Mouse (Mus musculus): ENCODE measurements around the gene Lat2.

Lat2 gene

GRCm38 (mm10) chr5:134571730-134572507 is 42.9 kb downstream of the Lat2 start:
- peak; percentile 57 for DNase-seq (ENCODE audit: low spot score)

- DNase-seq (ENCODE audit: low spot score), result no peak
Observed at GRCm38 (mm10) chr5:134568964-134569491, 45.8 kb downstream of the Lat2 start.

- DNase-seq (ENCODE audit: low spot score), result no peak
Observed at GRCm38 (mm10) chr5:134568030-134568429, 46.8 kb downstream of the Lat2 start.

- DNase-seq (ENCODE audit: low spot score), result no peak
Observed at GRCm38 (mm10) chr5:134567445-134567844, 47.4 kb downstream of the Lat2 start.

- no peak for DNase-seq (ENCODE audit: low spot score)
Observed at GRCm38 (mm10) chr5:134565696-134566095, 49.1 kb downstream of the Lat2 start.

- DNase-seq (ENCODE audit: low spot score), result no peak
Observed at GRCm38 (mm10) chr5:134564272-134564671, 50.6 kb downstream of the Lat2 start.

- no peak for DNase-seq (ENCODE audit: low spot score)
Observed at GRCm38 (mm10) chr5:134560450-134561171, 54.2 kb downstream of the Lat2 start.

GRCm38 (mm10) chr5:134560071-134560449 is 54.8 kb downstream of the Lat2 start, which contains the start of gene Syna:
Gene Syna (minus strand): TSS chr5:134560171.
- DNase-seq (ENCODE audit: low spot score), result no peak

GRCm38 (mm10) chr5:134555463-134556164 is 59.2 kb downstream of the Lat2 start:
- DNase-seq (ENCODE audit: low spot score), result peak; percentile 65

- no peak for DNase-seq (ENCODE audit: low spot score)
Observed at GRCm38 (mm10) chr5:134553951-134554546, 60.8 kb downstream of the Lat2 start.

GRCm38 (mm10) chr5:134552110-134552972 is 62.5 kb downstream of the Lat2 start, which contains the start of gene Clip2:
Gene Clip2 (minus strand): TSS chr5:134552434.
- DNase-seq (ENCODE audit: low spot score), result peak; percentile 97

GRCm38 (mm10) chr5:134551233-134552109 is 63.4 kb downstream of the Lat2 start:
- DNase-seq (ENCODE audit: low spot score), result peak; percentile 21

GRCm38 (mm10) chr5:134550836-134551232 is 64.0 kb downstream of the Lat2 start:
- no peak for DNase-seq (ENCODE audit: low spot score)

Measured in lung, postnatal 25 days (tissue).